Mouse (Mus musculus): ENCODE results near the gene Dll1. TPM values are rescaled to one million over a fixed set of nuclear protein-coding genes. Genes with fewer than 3 reads are reported as not detected.

Dll1 gene
- polyA plus RNA-seq (2015; fragmentation: Nextera tagmentation; extraction: Ambion mirVana): 6.6 and 7.8 TPM in 2 replicates

DNA sequence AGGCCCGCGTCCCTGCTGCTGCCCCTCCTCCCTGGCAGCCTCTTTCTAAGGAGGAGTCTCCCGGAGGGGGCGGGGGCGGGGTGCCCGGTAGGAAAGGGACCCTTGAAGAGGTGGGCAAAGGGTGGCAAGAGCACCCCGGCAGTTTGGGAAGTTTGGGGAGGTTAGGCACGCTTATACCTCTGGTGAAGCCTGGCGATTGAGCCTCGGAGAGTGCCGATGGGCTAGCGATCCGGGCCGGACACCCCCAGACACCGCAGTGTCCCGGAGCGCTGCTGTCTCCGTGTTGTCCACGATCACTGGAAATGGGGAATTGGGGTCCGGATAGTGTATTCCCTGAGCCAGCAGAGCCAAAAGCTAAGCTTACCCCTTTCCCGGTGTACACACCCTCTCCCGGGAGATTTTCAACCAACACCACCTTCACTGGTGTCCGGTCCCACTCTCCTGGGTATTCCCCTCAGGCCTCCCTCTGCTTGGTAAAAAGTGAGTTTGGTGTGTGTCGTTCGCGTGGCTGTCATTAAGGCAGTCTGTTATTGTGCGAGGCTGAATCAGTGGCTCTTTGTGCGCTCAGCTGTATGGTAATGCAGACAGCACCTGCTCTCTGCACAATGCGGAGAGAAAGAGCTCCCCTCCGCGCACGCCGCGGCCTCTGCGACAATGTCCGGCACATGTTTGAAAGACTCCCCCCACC, at the start of gene Dll1:
Gene Dll1, minus strand, starts transcription at position 379 of the 688 bp plus-strand sequence.
- Histone ChIP-seq H3K27me3 (replicated peaks) (peaks cover 96% of the 10 kb centered on the region), H3K36me3 (no peaks in the 10 kb centered on the region), H3K4me2 (peak within 1 kb of the TSS; percentile 99), H3K27ac (replicated peaks) (peak within 1 kb of the TSS; percentile 66), H3K9me3 (no peaks in the 10 kb centered on the region), H3K9ac (peak within 1 kb of the TSS; percentile 84), H3K4me1 (peaks cover 52% of the 10 kb centered on the region), H3K4me3 (peak within 1 kb of the TSS; percentile 72)
- no peak for ATAC-seq (ENCODE audit: extremely low read depth, insufficient number of reproducible peaks, low FRiP score, low TSS enrichment)
- under 1% methylated on average over 36 of the region's 36 CpGs for WGBS

DNA sequence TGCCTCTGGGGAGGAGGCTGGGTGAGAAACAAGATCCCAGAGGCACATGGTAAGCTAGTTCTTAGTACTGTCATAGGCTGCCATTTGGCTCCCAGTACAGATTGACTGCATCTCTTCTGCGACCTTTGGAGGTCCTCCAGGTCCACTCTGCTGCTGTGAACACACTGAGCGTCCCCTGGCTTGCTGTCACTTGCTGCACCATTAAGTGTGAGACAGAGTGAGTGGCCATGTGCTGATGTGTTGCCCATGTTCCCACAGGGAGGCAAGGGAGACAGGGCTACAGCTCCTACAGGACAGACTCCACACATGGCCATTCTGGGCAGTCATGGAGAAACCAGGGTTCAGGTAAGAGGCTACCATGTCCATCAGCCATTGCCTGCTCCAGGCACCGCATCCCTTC, 49.3 kb upstream of the Dll1 start:
- H3K4me3 ChIP-seq: no peak overlapping the region
- no peaks in the 10 kb centered on the region for H3K27me3 ChIP-seq (replicated peaks)
- no peak overlapping the region for H3K9ac ChIP-seq
- H3K36me3 ChIP-seq: peaks cover 77% of the 10 kb centered on the region
- ATAC-seq (ENCODE audit: extremely low read depth, insufficient number of reproducible peaks, low FRiP score, low TSS enrichment): no peak
- peaks cover 20% of the 10 kb centered on the region for H3K4me1 ChIP-seq
- WGBS: 77% methylated on average over 3 of the region's 3 CpGs
- no peak overlapping the region for H3K4me2 ChIP-seq
- H3K27ac ChIP-seq (replicated peaks): no peak overlapping the region
- H3K9me3 ChIP-seq: no peaks in the 10 kb centered on the region

DNA sequence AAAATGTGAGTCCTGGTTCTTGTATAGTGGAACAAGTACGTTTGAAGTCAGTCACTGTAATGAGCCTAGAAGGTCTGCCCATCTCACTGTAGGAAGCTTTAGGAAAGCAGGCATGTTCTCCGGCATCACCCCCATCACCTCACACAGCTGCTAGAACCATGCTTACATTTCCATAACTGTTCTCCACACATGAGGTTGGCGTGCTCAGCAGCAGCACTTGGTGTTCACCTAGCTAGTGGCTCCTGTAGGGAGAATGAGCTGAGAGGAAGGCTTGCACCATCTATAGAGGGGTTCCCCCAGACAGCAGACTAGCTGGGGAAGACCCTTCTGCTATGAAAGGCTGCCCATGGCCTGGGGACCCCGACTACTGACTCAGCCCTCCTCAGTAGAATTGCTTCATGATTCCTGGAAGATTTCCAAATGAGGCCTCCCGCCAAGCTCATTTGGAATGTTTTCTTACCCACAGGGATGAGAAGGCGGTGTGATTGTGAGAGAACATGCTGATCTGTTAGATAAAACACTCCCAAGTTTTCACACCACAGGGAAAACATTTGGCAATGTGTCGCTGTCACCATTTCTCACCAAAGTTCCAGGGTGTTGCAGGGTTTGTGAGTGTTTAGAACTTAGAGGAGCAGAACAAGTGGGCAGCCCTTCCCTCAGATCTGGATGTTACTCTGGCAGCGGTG, 46.6 kb upstream of the Dll1 start:
- no peaks in the 10 kb centered on the region for H3K9me3 ChIP-seq
- no peak overlapping the region for H3K27ac ChIP-seq (replicated peaks)
- no peak overlapping the region for H3K4me3 ChIP-seq
- no peaks in the 10 kb centered on the region for H3K27me3 ChIP-seq (replicated peaks)
- H3K36me3 ChIP-seq: peaks cover 95% of the 10 kb centered on the region
- ATAC-seq (ENCODE audit: extremely low read depth, insufficient number of reproducible peaks, low FRiP score, low TSS enrichment): no peak
- 52% methylated on average over 8 of the region's 8 CpGs for WGBS
- H3K4me2 ChIP-seq: no peak overlapping the region
- H3K4me1 ChIP-seq: peaks cover 7% of the 10 kb centered on the region
- H3K9ac ChIP-seq: peak overlapping the region; percentile 0; the same call in 1 of the 2 replicates

DNA sequence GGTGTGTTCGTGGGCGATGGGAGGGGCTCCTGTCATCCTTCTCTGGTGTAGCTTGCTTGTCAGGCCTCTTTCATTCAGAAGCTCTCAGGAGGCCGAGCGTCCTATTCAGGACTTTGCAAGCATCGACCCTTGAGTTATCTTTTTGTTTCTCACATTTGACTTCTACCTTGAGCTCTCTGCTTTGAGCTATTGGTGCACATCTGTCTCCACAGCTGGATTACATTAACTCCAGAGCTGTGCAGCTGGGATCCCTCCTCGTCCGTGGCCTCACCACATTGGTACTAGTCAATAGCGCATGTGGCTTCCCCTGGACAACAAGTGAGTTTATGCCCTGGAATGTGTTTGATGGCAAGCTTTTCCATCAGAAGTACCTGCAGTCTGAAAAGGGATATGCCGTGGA, 46.0 kb upstream of the Dll1 start:
- 89% methylated on average over 9 of the region's 9 CpGs for WGBS
- H3K4me2 ChIP-seq: no peak overlapping the region
- no peak overlapping the region for H3K9ac ChIP-seq
- H3K36me3 ChIP-seq: peaks cover 95% of the 10 kb centered on the region
- no peak for ATAC-seq (ENCODE audit: extremely low read depth, insufficient number of reproducible peaks, low FRiP score, low TSS enrichment)
- H3K4me3 ChIP-seq: no peak overlapping the region
- peaks cover 7% of the 10 kb centered on the region for H3K4me1 ChIP-seq
- H3K9me3 ChIP-seq: no peaks in the 10 kb centered on the region
- H3K27ac ChIP-seq (replicated peaks): no peak overlapping the region
- H3K27me3 ChIP-seq (replicated peaks): no peaks in the 10 kb centered on the region

DNA sequence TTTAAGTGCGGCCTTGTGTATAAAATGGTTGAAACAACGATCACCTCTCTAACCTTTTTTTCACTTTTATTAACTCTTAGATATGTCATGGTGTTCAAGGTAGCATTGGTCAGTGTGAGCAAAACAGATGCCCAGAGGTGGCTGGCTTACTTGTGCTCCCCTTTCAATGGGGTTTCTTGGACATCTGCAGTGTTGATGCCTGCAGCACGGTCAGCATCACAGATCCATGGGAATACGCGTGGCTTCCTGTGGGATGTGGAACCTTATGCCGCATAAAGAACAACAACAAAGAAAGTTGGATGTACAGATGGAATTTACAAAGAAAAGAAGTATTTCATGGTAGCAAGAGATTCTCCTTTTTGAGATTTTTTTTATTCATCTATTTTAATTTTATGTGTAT, 44.8 kb upstream of the Dll1 start:
- Histone ChIP-seq H3K36me3 (peaks cover 97% of the 10 kb centered on the region), H3K9ac (no peak overlapping the region), H3K9me3 (no peaks in the 10 kb centered on the region), H3K27me3 (replicated peaks) (no peaks in the 10 kb centered on the region), H3K4me2 (no peak overlapping the region), H3K4me3 (no peak overlapping the region), H3K27ac (replicated peaks) (no peak overlapping the region), H3K4me1 (peaks cover 7% of the 10 kb centered on the region)
- 93% methylated on average over 6 of the region's 6 CpGs for WGBS
- no peak for ATAC-seq (ENCODE audit: extremely low read depth, insufficient number of reproducible peaks, low FRiP score, low TSS enrichment)

DNA sequence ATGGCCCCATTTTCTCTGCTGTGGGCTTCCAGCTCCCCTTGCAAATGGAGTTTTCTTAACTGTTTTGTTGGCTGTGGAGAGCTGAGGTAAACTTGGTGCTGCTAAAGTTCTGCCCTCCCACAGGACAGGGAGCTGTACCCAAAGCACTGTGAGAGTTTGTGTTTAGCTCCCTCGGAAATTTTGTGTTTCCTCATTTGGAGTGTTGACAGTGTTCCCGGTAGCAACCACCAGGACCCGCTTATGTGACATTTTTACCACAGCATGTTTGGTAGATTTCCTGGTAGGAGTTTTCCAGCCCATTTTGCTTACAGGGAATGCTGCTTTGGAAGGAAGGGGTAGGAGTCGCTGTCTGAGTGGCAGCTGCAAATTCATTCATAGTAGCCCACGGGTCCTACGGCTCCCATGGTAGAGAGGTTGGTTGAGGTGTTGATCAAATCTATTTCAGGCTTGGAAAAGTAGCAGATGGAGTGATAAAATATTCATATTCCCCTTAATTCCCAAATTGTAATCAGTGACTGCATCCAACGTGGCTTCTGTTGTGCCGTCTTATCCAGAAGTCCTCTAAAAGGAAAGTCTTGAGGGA, 43.4 kb upstream of the Dll1 start:
- no peaks in the 10 kb centered on the region for H3K9me3 ChIP-seq
- H3K9ac ChIP-seq: no peak overlapping the region
- H3K4me1 ChIP-seq: peaks cover 7% of the 10 kb centered on the region
- H3K4me2 ChIP-seq: no peak overlapping the region
- ATAC-seq (ENCODE audit: extremely low read depth, insufficient number of reproducible peaks, low FRiP score, low TSS enrichment): no peak
- peaks cover 98% of the 10 kb centered on the region for H3K36me3 ChIP-seq
- no peaks in the 10 kb centered on the region for H3K27me3 ChIP-seq (replicated peaks)
- H3K4me3 ChIP-seq: no peak overlapping the region
- WGBS: 80% methylated on average over 8 of the region's 8 CpGs
- H3K27ac ChIP-seq (replicated peaks): no peak overlapping the region

DNA sequence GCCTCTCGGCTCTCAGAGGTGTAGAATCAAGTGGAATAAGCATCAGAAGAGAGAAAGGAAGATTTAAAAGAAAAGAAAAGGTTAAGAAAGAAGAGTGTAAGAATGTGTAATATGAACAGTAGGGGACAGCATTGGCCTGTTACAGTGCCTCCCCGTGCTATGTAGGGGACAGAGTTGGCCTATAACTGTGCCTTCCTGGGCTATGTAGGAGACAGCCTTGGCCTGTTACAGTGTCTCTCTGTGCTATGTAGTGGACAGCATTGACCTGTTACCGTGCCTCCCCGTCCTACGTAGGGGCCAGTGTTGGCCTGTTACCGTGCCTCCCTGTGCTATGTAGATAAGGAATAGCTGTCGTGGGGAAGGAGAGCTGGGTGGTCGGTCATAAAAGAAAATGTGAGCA, 42.9 kb upstream of the Dll1 start:
- 66% methylated on average over 8 of the region's 8 CpGs for WGBS
- no peaks in the 10 kb centered on the region for H3K9me3 ChIP-seq
- no peak overlapping the region for H3K9ac ChIP-seq
- H3K4me3 ChIP-seq: no peak overlapping the region
- 0 out of 2 replicates have a peak, but pooled peaks have one; percentile 37 for ATAC-seq (ENCODE audit: extremely low read depth, insufficient number of reproducible peaks, low FRiP score, low TSS enrichment)
- H3K27ac ChIP-seq (replicated peaks): no peak overlapping the region
- no peaks in the 10 kb centered on the region for H3K27me3 ChIP-seq (replicated peaks)
- peaks cover 7% of the 10 kb centered on the region for H3K4me1 ChIP-seq
- H3K36me3 ChIP-seq: peaks cover 98% of the 10 kb centered on the region
- no peak overlapping the region for H3K4me2 ChIP-seq

DNA sequence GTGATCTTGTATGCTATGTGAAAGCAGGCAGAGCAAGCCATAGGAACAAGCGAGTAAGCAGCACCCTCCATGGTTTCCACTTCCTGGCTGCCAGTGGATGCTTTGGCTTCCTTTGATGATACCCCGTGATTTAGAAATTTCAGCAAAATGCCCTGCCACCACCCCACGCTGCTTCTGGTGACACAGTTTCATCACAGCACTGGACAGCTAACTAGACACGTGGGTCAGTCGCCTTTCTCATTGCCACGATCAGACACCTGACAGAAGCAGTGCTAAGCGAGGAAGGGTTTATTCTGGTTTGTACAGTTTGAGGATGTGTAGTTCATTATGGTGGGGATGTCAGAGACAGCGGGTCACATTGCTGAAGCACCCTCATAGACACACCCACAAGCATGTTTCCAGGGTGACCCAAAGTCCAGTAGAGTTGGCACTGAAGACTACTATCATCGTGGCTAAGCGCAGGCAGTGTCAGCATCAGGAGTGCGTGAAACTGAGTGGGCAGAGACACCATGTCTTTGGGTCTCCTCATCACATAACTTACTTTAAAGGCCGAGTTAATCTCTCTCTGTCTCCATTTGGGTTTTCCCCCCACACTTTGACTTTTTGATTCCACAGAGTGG, 40.0 kb upstream of the Dll1 start:
- Histone ChIP-seq H3K4me2 (no peak overlapping the region), H3K36me3 (peaks cover 99% of the 10 kb centered on the region), H3K4me1 (no peaks in the 10 kb centered on the region), H3K4me3 (no peak overlapping the region), H3K27me3 (replicated peaks) (no peaks in the 10 kb centered on the region), H3K27ac (replicated peaks) (no peak overlapping the region), H3K9me3 (no peaks in the 10 kb centered on the region), H3K9ac (no peak overlapping the region)
- WGBS: 86% methylated on average over 12 of the region's 12 CpGs
- ATAC-seq (ENCODE audit: extremely low read depth, insufficient number of reproducible peaks, low FRiP score, low TSS enrichment): no peak

DNA sequence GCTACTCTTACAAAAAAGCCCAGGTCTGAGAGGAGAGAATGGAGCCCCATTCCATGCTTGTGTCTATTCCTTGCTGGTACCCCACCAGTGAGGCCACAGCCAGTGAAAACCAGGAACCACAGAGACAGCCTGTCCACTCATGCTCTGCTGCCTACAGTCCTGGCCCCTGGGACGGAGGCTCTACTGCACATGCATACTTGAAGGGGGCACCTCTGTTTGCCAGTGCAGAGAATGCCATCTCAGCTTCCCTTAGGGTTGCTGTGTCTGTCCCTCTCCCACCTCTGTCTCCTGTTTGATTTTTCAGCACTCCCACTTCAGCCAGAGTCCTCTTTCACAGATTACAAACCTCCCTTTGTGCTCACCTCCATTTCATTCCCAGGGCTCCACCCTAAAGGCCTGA, 34.2 kb upstream of the Dll1 start:
- Histone ChIP-seq H3K9me3 (no peaks in the 10 kb centered on the region), H3K27me3 (replicated peaks) (no peaks in the 10 kb centered on the region), H3K27ac (replicated peaks) (no peak overlapping the region), H3K9ac (no peak overlapping the region), H3K4me3 (no peak overlapping the region), H3K36me3 (peaks cover 98% of the 10 kb centered on the region), H3K4me2 (no peak overlapping the region), H3K4me1 (no peaks in the 10 kb centered on the region)
- 94% methylated on average over 1 of the region's 1 CpGs for WGBS
- no peak for ATAC-seq (ENCODE audit: extremely low read depth, insufficient number of reproducible peaks, low FRiP score, low TSS enrichment)

DNA sequence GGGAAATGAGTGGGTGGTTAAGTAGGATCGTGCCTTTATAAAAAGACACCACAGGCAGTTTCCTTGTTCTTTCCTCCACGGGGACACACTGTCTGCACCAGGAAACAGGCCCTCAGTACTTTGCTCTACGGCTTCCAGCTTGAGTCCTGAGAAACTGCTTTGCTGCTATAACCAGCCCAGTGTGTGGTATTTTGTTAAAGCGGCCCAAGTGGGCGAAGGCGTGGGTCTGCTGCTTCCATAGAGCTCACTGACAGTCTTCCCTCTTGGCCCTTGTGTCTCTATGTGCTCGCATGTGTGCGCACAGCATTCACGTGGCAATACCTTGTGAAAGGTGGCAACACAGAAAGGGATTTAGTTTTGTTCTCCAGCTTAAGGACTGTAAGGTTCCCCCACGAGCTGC, 32.6 kb upstream of the Dll1 start:
- no peak for ATAC-seq (ENCODE audit: extremely low read depth, insufficient number of reproducible peaks, low FRiP score, low TSS enrichment)
- 86% methylated on average over 10 of the region's 10 CpGs for WGBS
- Histone ChIP-seq H3K4me1 (no peaks in the 10 kb centered on the region), H3K27me3 (replicated peaks) (no peaks in the 10 kb centered on the region), H3K9ac (no peak overlapping the region), H3K4me3 (no peak overlapping the region), H3K27ac (replicated peaks) (no peak overlapping the region), H3K9me3 (no peaks in the 10 kb centered on the region), H3K36me3 (peaks cover 95% of the 10 kb centered on the region), H3K4me2 (no peak overlapping the region)

DNA sequence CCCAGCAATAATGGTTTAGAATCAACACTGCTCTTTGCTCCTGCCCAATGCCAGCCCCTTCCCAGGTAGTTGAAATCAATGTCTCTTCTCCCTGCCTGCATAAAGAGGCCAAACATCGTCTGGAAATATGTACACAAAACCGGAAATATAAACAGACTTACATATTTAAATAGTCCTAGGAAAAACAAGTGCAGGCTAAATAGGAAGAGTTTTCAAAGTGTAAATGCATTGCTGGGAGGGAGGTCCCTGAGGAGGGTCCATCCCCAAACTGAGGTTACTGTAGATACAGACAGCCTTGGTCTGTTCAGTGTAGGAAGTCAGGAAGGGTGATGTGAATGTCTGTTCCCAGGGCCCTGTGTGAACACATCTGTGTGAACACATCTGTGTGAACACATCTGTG, 29.9 kb upstream of the Dll1 start:
- no peak for ATAC-seq (ENCODE audit: extremely low read depth, insufficient number of reproducible peaks, low FRiP score, low TSS enrichment)
- no peak overlapping the region for H3K4me2 ChIP-seq
- 84% methylated on average over 2 of the region's 2 CpGs for WGBS
- H3K4me1 ChIP-seq: no peaks in the 10 kb centered on the region
- no peak overlapping the region for H3K27ac ChIP-seq (replicated peaks)
- peaks cover 95% of the 10 kb centered on the region for H3K36me3 ChIP-seq
- H3K4me3 ChIP-seq: no peak overlapping the region
- no peaks in the 10 kb centered on the region for H3K9me3 ChIP-seq
- no peak overlapping the region for H3K9ac ChIP-seq
- no peaks in the 10 kb centered on the region for H3K27me3 ChIP-seq (replicated peaks)
